Mouse (Mus musculus) ovary, postnatal 14 days (tissue): ENCODE data around the gene Vmn2r74.

Source experiments
- DNase-seq: peaks from one replicate; pipeline ENCODE4 v3.0.0; 2022; ENCODE audit warnings: low spot score

Gene Vmn2r74

GRCm38 (mm10) chr7:85961529-85961928 lies at the start of gene Vmn2r74:
TSS of gene Vmn2r74 (minus strand) at chr7:85961629.
- no peak for DNase-seq

GRCm38 (mm10) chr7:86007533-86007932 lies 46.1 kb upstream of the Vmn2r74 start:
- DNase-seq = no peak
